Mouse (Mus musculus): ENCODE data around the gene Cd109. TPM values are rescaled to one million over a fixed set of nuclear protein-coding genes. Genes with fewer than 3 reads are reported as not detected.

Gene Cd109
- total RNA-seq, 4 experiments from 2014 or later = 0.19 to 0.63 (median 0.26) TPM

DNA sequence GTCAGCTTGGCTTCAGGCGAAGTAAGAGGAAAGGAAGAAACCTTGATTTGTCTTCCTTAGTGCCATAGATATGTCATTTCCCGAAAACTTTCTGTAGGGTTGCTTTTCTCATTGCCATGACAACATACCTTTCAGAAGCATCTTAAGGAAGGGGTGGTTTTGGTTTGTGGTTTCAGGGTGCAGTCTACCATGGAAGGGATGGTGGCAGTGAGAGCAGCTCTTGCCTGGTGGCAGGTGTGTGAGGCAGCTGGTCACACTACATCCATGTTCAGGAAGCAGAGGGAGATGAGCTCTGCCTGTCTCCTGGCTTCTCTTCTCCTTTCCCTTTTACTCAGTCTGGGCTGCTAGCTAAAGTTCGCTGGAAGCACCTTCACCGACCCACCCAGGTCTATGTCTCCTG lies 26.0 kb downstream of the Cd109 start:
- DNase-seq (ENCODE audit: low spot score in 2 of 2) = no peak

DNA sequence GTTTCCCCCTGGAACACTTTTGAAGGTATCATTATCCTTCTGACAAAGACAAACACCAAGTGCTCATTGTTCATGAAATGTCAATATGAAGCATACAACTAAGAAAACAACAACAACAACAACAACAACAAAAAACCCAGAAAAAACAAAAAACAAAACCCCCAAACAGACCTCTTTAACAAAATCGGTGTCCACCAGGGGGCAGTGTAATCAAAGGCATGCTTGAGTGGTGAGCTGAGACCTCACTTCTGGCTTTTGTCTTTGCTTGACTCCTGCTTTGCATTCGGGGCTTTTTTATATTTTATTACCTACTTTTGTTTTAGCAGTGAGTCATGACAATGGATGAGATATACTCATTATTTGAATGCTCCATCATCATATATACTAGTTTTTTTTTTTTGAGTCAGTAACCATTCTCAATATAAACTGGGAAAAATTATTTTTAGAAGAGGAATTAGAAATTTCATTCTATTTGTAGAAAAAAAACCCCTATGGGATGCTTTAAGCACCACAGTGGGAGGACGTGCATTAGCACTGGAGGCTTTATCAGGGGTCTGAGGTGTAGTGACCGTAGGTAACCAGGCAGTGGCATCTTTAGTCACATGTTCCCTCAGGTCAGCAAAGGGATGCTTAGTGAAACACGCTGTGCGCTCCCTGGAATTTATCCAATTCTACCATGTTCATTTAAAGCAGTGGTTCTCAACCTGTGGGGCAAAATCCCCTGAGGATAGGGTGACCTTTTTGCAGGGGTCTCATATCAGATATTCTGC lies 30.8 kb downstream of the Cd109 start:
- DNase-seq (ENCODE audit: low spot score in 2 of 2) = no peak

DNA sequence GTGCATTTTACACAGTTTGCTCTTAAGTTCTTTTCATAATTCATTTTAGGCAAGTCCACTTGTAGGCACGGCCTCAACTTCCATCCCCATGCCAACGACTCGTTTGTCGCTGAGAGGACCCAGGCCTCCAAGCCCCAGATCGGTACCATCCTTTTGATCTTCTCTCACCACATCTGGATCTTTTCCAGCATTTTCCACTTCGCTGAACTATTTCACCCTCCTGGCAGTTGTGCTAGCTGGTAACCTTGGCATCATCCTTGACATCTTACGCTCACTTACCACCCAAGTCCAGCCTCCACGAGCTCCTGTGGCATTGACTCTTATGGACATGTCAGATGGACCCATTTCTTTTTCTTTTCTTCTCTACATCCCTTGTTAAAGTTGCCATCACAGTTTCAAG lies 33.3 kb downstream of the Cd109 start:
- DNase-seq (ENCODE audit: low spot score in 2 of 2) = no peak

DNA sequence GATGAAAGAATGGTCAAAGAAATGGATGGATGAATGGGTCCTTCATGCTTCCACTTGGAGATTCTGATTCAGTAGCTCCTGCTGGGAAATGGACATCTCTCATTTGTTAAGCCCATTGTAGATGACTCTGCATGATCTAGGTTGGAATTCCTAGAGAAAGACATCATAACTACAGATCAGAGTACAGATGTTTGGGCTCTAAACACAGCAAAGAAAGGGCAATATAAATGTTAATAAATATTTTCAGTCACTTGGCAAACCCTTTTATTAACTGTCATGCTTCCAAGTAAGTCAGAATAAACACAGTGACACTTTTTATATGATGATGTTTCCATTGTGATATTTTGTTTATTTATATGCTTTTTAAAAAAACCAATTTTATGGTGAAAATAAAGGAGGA lies 34.1 kb downstream of the Cd109 start:
- DNase-seq (ENCODE audit: low spot score in 2 of 2) = no peak

DNA sequence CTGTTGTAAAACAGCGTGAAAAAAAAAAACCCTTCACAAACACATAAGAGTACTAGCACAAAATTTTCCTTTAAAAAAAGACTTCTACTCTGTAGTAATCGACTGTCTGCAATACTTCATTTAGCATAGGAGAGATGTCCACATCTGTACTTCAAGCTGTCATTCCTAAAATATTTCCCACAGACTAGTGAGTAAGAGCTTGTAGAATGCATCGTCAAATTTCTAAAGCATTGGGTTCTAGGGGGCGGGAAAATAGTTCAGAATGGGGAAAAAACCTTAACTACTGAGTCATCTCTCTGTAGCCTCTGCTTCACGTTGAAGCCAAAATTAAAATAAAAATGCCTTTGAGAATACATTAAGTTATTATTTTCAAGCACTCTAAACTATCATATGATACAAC lies 42.2 kb downstream of the Cd109 start:
- DNase-seq (ENCODE audit: low spot score in 2 of 2) = no peak

DNA sequence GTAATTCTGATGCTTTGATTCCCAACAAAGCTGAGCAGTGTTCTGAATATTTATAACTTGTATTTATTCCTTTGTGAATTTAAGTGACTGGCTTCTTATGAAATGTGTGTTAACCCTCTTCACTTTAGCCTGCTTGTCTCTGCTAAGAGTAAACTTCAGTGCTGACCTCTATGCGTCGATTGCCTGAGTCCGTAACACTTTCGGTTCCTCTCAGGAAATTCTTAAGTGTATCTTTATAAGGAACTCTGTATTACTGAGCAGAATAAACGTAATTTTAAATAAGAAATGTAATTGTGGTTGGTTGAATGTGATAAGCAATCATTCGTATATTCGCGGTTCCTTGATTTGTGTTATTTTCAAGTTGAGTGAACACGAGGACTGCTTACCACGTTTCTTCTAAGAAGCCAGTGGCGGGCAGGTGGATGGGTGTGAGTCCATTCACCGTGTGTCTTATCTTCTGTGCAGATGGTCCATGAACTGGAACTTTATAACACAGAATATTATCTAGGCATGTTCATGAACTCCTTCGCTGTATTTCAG lies 56.2 kb downstream of the Cd109 start:
- no peak for DNase-seq (ENCODE audit: low spot score in 2 of 2)

DNA sequence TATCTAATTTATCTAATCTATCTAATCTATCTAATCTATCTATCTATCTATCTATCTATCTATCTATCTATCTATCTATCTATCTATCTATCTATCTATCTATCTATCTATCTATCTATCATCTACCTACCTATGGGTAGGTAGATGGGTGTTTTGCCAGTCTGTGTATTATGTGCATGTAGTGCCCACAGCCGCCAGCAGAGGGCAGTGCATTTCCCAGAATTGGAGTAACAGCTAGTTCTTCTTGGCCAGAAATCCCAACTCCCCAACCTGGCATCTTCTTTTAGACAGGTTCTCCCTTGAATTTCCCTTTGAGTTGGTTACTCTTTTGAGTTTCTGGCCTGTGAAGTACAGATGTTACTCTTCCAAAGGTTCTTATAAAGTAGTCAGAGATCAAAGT lies 85.3 kb downstream of the Cd109 start:
- DNase-seq (ENCODE audit: low spot score in 2 of 2) = peak; percentile 19 to 34

DNA sequence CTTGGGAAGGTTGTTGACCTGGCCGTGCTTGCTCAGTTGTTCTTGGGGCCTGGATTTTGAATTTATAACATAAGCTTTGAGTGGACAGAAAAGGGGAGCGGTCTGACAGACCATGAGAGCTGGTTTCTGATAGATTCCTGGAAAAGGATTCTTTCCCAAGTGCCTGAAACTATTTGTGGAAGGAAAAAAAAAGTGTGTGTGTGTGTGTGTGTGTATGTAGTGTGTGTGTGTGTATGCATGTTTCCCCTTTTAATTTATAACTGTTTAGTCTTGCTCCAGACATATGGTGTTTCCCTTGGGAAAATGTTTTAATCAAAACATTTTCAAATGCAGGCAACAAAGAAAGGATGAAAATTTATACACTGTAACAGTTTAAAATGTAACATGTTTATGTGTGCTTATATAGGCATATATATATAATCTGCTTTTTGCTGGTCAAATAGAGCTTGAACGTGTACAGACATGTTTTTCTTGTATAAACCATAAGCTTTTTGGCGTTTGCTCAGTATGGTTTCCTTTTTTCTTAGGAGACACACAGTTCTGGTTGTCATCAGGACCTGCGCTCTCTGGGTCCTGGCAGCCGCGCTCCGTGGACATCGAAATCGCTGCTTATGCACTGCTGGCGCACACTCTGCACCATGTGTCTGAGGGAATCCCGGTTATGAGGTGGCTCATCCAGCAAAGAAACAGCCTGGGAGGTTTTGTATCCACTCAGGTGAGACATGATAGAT lies 87.3 kb downstream of the Cd109 start:
- no peak for DNase-seq (ENCODE audit: low spot score in 2 of 2)

DNA sequence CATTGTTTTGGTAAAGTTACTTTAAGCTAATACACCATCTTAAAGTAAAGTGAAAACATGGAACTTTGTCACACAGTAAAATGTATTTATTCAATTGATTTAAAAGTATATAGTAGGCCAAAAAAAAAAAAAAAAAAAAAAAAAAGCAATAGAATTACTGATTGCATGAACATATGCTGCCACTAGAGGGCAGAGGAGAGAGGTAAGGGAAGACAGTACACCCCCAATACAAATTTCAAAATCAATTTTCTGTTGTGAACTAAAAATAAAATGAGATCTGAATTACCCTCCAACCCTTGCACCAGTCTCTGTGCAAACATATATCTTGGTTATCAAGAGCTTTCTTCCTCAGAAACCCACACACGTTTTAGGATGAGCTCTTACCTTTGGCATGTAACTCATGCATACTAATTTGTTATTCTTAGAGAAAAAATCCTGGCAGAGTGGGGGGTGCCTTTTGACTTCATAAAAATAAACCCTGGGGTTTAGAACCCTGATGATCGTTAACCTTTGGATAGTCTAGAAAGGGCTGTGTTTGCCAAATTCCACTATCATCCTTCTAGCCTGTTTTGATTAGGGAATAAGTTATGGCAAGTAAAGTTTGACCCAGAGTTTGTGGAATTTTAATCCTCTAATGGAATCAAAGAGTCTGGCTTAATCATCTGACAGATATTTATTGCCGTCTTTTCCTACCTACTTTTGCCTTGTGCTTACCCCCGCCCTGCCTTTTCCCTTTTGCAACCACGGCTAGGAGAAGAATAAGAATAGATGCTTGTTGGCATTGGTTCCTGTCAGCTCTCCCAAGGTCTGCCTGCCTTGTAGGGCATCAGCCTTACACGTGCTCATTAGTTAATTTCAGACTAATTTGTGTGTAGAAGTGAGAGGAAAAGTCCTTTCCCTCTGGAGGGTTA lies 105.8 kb downstream of the Cd109 start:
- DNase-seq (ENCODE audit: low spot score in 2 of 2) = no peak

DNA sequence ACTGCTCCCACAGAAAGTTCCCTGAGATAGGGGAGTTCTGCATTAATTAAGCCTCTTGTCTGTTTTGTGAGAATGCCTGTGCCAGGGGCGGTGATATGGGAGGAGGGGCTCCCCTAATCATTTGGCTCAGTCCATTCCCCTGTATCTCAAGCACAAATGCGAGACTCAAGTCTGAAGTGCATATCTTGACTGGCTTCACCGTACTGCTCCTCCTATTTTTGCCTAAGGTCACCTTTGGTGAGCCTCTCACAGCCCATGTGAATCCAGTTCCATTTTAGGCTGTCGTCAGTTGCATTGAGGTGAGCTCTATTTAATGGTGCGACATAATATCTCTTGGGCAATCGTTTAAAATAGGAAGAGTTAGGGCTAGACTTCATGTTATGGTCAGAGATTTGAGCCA lies 116.6 kb downstream of the Cd109 start:
- no peak for DNase-seq (ENCODE audit: low spot score in 2 of 2)

DNA sequence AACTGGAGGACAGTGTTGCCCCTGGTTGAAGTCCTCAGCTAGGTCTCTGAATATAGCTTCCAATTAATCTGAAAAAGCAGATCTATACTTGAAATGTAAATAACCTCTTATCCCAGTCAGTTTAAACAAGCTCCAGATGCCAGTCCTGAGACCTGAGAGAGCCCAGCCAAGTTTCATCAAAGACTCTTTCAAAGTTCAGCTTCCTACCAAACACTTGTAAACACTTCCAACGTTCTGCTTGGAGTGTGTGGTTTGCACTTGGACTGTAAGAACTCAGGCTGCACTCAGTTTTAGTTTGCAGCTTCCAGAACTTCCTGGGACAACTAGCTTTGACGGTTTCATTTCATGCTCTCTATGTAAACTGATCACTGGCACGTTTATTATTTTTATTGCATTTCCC lies 120.2 kb downstream of the Cd109 start:
- DNase-seq (ENCODE audit: low spot score in 2 of 2) = no peak

DNA sequence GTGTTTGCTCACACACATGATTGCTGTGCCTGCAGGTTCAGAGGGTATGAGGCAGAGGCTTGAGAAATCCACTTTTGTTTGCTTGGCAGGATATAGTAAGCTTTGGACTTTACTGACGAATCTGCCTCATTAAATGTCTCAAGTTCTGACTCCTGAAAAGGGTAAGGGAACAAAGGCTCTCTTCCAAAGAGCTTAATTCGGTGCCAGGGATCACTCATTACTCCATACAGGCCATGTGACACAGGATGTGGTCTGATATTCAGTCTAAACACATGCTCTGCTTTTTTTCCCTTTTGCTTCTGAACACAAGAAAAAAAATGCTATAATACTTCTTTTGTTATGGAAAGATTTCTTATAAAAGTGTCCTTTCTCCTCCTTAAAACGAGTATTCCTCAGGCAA lies 126.7 kb downstream of the Cd109 start:
- no peak for DNase-seq (ENCODE audit: low spot score in 2 of 2)

DNA sequence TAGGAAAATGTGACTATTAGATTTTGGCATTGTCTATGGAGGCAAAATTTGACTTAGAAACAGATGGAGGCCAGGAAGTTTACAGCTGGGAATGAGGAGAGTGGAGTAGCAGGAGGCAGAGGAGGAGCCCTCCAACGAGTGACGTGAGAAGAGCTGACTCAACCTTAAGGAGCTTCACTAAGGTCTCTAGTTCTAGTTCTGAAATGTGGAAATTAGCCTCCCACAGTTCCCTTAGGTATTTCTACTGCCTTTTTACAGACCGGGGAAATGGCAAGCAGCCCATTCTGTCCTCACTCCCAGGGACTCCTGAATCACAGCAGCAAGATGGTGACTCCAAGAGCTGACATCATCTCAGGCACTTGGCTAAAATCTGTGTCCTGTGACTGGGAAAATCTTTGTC lies 134.9 kb downstream of the Cd109 start:
- DNase-seq (ENCODE audit: low spot score in 2 of 2) = peak; percentile 44 to 54

Other genes with a start within 250 kb of the Cd109 start
- gene Dppa5a, start 247.4 kb upstream of the Cd109 start, total RNA-seq (2022) = not detected
- not detected for gene Ooep, start 236.8 kb upstream of the Cd109 start, total RNA-seq (2022)
- not detected for gene Ddx43, start 219.8 kb upstream of the Cd109 start, total RNA-seq (2022)
- gene Cgas, start 172.3 kb upstream of the Cd109 start, total RNA-seq (2022) = under 1 TPM in 3 of 4 experiments, not detected in 1; 0.11 to 0.17 (median 0.16) TPM
- gene Mto1, start 167.3 kb upstream of the Cd109 start, total RNA-seq (2022) = 10 to 100 TPM; 16.4 to 19.4 (median 18.0) TPM
- gene Gm17324, start 166.8 kb upstream of the Cd109 start, total RNA-seq (2022) = not detected
- 100 to 1,000 TPM; 235 to 456 (median 334) TPM for gene Eef1a1, start 126.4 kb upstream of the Cd109 start, total RNA-seq (2022)
- gene Slc17a5, start 27.5 kb upstream of the Cd109 start, total RNA-seq (2022) = 1 to 10 TPM; 2.2 to 2.8 (median 2.7) TPM

Data from gastrocnemius, adult 8-10 months (tissue).